Mouse (Mus musculus) retina, postnatal 1 day (tissue): ENCODE measurements at regions not wholly inside any gene's neighbourhood (a gene's known extent, or its start where the extent isn't known, plus 50 kb on each side); places are given as distances from the start of the nearest gene placed in this dataset.

Experiments used
- DNase-seq: peaks from one replicate; pipeline ENCODE4 v3.0.0-alpha.2; 2012

DNA sequence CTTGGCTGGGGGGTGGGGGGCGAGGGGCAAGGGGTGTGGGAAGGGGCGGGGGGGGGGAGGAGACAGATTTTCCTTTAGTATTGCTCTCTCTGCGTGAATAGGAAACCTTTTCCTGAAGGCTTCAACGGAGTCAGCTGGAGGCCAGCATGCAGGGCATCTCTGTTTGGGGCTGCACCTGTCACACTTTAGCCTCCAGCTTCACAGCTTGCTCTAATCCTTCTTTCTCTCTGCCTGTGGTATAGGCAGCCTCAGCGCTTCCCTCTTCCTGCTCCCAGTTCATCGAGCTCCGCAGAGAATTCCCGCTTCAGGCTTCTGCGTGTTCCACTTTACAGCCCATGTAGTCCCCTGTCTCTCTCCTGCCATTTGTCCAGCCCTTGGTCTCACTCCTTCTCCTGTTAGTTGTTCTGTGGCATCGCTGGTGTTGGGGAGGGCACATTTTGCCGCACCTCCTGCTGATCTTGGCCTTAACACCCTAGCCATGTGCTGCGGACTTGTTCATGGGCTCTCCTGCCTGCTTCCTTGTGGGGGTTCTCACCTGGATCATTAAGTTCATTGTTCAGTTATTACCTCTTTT, 51.7 kb upstream of the Jph4 start:
- DNase-seq, result peak; percentile 27

GRCm38 (mm10) chr14:55169021-55169855, 52.5 kb upstream of the Jph4 start:
- no peak for DNase-seq

DNA sequence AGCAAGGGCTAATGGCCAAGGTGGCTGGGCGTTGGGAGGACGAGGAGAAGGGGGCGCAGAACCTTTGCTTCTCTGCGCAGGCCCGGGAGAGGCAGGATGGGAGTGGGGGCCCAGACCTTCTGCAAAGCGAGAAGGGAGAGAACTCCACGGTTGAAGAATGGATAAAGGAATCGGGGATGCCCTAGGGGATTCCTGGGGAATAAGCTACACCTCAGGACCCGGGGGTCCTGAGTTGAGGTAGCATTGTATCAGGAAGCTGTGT, 52.0 kb upstream of the Dhrs2 start:
- no peak for DNase-seq

DNA sequence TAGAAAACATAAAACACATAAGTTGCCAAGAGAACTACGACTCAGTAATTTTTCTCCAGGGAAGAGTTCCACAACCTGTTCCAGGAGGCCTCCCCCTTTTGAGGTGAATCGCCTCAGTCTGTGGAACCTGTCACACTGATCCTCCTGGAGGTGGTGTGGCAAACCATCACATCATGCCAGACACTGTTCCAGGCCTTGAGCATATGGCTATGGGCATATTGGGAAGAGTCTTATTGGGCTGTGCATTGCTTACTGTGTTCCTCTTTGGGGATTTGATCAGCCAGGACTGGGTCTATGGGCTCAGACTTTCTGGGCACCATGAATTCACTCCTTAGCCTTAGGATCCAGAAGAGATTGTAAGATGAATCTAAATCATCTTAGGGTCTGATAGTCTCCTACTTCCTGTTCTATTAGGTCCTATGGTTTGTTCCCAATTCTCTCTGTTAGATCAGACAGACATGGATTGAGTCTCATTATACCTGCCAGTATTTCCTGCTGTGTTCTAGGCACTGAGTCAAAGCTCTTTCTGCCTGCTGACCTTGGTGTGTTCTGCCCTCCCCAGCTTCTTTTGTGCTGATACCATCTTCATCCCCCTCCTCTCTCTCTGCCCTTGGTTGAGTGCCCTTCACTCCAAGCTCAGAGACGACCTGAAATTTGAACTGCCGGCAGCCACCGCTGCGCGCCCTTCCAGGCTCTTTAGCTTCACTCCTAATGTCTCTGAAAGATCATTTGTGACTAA, 50.3 kb upstream of the Dhrs2 start:
- DNase-seq, result no peak
